Mouse (Mus musculus): ENCODE data around the gene Ogdh.

GRCm38 (mm10) chr11:6380916-6381315 is 89.5 kb downstream of the Ogdh start:
- TF ChIP-seq CTCF (IDR thresholded peaks at IDR 0.05; ENCODE audit: low read depth, low read length) (no peak), POLR2A (IDR thresholded peaks at IDR 0.05; ENCODE audit: extremely low read depth, insufficient read depth, low read length) (no peak)
